Mouse (Mus musculus): ENCODE data around the gene 4930402H24Rik.

The 4930402H24Rik gene

DNA sequence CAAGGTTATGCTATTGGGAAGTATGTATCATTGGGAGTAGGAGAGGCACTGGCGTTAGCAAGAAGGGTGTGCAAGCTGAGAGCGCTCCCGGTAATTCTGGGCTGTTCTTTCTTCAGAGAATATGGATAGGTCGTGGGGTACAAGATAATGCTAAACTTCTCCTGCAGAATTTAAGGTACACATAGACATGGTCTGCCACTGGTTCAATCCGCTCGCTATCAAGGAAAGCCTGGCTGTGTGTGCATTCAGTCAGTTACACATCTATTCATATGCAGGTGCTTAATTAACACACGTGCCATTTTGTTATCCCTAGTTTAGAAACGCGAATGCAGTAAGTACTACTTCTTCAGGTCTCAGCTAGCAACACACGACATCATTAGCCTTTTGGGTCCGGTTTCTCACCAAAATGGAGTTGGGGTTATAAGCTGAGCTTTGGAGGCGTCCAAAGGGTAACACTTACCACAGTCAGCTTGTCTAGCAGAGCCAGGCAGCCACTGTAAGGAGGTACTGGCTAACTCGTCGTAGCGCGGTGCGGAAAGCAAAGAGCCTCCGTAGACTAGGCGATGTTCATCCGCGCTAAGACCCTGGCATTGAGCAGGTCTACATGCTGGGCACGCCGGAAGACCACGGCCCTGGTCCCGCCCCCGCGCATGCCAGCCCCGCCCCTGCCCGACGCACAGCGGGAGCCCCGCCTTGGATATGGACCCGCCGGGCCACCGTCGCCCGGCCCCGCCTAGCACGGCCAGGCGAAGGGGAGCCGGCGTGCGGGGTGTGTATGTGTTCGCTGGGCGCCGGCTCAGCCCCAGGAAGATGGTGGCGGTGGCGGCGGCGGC is at the start of gene 4930402H24Rik, which contains the start of gene Atrn:
Gene 4930402H24Rik (minus strand): TSS at position 656 of the 833 bp plus-strand sequence.
Gene Atrn (plus strand): TSS at position 745 of the 833 bp plus-strand sequence.
- DNase-seq: peak; percentile 95

DNA sequence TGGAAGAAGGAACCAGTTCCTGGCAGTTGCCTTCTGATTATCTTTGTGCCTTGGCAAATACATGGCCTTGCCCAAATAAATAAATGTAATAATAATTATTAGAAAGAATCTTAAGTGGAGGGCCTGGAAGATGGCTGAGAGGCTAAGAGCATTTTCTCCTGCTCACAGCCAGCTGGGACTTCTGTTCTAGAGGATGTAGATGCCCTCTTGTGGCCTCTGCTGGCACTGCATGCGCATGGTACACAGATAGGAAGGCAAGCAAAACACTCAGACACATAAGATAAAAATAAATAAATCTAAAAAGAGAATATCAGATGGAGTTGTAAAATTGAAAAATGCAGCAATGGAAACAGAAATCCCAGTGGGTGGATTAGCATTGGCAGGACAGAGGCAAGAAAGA is 44.3 kb upstream of the 4930402H24Rik start:
- DNase-seq: peak; percentile 91

DNA sequence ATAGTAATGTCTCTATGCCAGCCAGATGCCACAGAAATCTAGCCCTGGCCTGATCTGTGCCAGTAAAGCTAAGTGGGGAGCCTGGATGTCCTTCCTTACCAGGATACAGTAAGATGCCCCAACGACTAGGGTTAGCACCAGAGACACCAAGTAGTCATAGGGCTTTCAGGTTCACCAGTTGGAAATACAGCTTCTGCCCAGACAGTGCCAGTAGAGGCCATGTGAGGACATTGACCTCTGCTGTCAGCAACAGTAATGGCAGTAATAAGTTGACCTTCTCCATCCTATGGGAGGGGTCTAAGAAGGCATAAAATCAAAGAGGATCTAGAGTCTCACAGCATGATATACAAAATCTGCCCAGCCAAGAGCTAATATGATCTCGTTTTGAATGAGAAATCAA is 43.6 kb upstream of the 4930402H24Rik start:
- no peak for DNase-seq

DNA sequence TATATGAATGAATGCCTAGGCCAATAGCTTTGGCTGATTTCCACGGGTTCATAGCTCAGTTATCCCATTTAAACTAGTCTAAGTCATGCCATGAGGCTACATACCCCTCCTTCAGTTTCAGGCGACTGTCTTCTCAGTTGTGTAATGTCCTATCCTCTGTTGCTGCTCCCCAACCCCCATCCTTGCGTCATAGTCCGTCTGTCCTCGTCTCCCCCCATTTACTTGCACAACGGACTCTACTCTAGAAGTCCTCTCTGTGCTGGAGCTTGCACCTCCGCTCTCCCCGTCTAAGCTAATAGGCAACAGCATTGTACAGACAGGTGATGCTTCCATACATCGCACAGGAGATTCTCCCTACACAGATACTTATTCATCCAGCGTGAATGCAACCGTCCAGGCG is 26.7 kb upstream of the 4930402H24Rik start:
- DNase-seq: no peak

DNA sequence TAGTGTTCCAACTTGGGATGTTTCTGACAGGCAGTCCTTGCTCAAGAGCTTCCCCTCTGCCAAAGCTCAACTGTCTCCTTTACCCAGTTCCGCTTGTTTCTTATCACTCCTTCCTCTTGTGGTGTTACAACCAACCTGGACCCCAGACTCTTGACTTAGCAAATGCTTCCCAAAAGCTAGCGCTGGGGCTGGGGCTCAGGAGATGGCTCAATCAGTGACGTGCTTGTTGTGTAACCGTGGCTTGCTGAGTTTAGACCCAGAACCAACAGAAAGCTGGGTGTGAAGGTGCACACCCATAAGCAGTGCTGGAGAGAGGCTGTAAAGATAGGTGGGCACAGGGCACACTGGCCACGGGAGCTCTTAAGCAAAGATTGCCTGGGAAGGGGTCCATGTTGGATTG is 23.8 kb upstream of the 4930402H24Rik start:
- DNase-seq: no peak

DNA sequence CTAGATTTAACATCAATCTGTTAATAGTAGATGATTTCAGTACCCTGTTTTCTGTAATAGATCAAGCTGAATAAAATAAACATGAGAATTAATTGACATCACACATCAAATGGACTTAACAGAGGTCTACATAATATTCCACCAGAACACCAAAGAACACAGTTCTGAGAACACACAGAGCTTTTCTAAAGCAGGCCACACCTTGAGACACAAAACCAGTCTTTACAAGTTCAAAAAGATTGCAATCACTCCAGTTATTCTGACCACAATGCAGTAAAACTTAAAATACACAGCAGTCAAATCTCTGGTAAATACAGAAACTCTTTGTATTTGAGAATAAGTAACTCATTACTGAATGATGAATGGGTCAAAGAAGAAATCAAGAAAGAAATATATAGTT is 22.3 kb upstream of the 4930402H24Rik start:
- no peak for DNase-seq

DNA sequence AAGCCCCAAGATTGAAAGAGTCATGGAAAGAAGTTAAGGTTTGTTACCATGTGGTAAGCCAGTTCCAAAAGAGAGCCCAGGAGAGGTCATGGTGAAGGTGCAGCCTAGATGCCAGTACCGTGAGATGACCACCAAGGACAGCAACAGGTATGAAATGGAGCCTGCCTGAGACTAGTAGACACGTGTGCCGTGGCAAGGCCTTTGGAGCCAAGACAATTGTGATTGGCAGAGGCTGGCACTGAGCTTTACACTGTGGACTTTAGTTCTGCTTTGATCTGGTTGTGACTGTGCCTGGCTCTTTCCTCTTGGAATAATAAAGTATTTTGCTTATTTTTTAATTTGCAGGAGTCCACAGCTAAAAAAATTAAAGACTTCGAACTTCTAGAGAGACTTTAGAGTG is 21.8 kb upstream of the 4930402H24Rik start:
- no peak for DNase-seq

DNA sequence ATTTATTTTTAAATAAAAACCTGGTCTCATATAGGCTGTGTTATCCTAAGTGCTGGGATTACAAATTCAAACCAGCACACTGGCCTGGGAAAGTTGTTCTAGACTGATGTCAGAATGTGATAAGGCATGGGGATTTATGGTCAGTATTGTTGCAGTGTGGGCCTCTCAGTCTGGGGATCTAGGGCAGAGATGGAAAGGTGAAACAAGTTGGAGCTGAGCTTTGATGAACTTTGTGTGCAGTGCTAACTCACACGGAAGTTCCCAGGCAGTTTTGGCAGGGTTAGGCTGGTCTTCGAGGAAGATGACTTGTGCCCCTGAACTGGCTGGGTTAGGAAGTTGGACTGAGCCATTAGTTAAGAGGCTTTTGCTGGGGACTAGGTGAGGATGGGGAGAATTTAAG is 18.7 kb upstream of the 4930402H24Rik start:
- DNase-seq: no peak

DNA sequence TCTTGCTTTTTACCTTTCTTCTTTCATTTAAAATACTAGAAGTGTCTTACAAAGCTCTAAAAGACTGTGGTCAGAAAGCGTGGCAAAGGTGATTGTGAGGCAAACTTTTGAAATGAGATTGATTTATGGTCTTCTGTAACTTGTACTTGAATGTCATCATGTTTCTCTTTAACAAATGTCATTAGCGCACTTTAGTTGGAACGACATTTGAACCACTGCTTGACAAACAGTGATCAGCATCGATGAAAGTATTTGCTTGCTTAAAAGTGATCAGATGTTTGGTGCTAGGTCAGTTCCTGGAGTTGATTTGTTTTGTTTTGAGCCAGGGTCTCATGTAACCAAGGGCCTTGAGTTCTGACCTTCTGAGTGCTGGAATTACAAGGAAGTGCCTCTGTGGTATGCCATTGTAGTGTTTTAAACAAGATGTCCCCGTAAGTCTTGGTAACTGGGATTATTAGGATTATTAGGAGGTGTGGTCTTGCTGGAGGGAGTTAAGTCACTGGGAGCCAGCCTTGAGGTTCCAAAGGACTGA is 12.9 kb upstream of the 4930402H24Rik start:
- DNase-seq: no peak

DNA sequence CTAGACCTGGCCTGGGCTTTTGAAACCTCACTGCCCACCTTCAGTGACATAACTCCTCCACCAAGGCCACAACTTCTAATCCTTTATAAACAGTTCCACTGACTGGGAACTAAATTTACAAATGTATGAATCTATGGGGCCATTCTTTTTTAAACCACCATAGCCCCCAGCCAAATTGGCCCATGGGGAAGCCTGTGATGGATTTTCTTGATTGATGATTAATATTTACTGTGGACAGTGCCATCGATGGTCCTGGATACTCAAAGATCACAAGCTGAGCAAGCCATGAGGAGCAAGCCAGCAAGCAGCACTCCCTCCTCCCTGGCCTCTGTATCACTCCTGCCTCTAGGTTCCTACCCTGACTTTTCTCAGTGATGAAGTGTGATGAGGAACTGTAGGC is 11.5 kb upstream of the 4930402H24Rik start:
- no peak for DNase-seq

DNA sequence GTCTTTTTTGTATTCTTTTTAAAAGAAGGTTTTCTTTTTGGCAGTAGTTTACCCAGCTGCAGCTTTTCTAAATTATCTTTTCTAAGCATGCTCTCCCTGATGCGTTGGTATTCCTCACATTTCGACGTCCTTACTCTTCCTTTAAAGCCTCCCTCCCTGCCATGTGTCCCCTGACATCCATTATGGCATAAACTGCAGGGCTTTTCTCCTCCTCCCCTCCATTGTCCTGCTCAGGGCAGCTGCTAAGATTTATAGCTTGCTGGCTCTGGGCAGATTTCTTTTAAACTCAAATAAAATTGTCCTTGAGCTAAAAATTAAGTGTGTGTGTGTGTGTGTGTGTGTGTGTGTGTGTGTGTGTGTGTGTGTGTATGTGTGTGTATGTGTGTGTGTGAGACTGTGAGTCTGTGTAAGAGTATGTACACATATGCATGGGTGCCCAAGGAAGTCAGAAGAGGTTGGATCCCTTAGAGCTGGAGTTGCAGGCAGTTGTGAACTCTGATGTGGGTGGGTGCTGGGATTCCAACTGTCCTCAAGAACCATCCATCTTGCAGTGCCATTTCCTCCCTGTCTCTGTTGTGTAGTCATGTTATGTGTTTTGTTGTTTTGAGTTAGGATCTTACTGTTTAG is 10.4 kb upstream of the 4930402H24Rik start:
- no peak for DNase-seq

DNA sequence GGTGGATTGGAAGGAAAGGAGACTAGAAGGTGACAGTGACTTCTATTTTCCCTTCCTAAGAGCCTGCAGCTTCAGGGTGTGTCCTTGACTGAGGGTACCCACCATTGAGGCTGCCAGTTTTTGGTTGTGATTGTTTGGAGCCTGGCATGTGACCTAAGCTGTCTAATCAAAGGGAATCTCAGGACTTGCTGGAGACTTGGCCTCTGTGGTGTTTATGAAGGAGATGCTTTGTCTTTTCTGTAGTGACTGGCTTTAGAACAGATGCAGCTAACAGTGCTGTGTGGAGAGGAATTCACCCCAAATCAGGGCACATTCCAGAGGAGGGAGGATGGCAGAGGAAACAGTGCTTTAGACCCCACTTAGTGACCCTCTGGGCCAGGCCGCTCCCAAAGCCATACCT is 8.7 kb upstream of the 4930402H24Rik start:
- no peak for DNase-seq

DNA sequence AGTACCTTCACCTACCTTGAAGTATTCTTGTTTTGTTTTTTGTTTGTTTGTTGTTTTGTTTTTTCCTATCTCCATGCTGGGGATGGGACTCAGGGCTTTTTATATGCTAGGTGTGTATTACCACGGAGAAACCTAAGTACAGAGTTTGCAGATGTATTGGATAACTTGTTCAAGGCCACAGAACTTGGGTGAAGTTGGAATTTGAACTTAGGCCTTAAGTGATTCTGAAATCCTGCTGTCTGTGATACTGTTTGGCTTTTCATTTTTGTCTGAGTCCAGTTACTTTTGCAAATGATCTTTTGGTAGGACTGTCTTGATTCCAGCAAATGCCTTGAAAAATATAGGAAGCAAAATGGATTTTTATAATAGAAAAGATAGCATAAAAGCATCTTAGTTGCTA is 5.5 kb upstream of the 4930402H24Rik start:
- no peak for DNase-seq

DNA sequence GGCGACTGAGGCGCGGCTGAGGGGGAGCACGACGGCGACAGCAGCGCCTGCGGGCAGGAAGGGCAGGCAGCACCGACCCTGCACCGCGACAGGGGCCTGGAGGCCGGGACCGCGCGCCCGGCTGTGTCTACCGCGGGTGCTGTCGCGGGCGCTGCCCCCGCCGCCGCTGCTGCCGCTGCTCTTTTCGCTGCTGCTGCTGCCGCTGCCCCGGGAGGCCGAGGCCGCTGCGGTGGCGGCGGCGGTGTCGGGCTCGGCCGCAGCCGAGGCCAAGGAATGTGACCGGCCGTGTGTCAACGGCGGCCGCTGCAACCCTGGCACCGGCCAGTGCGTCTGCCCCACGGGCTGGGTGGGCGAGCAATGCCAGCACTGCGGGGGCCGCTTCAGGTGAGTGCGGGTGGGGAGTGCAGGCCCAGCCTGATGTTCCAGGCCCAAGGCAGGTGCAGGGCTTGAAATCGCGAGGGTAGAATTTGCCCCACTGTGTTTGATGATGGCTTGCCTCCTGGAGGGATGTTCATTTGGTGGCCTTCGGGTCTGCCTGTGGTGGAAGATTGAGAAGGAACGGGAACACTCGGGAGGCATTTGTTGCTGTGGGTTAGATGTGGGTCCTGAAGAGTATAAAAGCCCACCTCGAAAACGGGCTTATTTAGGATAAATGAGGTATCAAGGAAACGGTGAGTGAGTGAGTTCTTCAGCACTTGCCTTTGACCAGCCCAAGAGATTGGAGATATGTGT is 544 bp upstream of the 4930402H24Rik start:
- no peak for DNase-seq

DNA sequence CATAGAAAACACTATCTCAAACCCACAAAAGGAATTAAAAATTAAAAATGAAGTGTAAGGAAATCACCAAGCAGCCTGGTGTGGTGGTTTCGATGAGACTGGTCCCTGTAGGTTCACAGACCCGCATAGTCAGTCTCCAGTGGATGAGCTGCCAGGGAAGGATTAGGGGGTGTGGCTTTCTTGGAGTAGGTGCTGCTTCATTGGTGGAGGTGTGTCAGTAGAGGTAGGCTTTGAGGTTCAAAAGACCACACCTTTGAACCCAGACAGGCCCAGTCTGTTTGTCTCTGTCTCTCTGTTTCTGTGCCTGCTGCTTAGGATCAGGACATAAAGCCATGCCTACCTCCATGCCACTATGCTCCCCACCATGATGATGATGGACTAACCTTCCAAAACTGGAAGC is 7.4 kb downstream of the 4930402H24Rik start:
- no peak for DNase-seq

DNA sequence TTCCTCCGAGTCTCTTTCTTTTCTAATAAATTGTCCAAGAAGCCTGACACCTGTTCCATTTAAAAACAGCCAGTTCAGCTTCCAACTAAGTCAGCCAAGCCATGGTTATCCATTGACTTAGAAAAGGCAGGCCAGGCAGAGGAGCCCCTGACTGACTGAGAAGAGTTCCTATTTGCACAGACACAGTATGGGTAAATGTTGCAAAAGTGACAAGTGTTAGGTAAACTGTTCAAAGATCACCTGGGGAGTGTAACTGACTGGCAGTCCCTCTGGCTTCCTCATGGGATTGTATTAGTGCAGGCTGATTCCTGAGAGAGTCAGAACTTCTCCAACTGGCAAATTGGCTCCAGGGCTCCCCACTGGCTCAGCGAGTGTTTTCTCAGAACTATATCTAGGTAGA is 8.3 kb downstream of the 4930402H24Rik start:
- no peak for DNase-seq

DNA sequence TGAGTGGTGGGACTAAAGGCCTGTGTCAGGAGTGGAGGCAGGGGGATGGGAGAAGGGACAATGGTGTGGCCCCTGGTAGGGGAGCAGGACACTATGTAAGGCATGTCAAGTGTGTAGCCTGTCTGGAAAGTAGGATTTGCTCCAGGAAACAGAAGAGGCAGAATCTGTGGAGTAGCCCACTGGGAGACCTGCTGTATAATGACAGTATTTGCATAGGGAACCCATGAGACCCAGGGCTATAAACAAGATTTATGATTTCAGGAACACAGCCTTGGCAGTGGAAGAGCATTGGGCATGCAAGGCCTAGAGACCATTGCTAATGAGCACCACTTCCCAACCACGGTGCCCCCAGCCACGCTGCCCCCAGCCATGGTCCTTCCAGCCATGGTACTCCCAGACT is 9.3 kb downstream of the 4930402H24Rik start:
- DNase-seq: no peak

DNA sequence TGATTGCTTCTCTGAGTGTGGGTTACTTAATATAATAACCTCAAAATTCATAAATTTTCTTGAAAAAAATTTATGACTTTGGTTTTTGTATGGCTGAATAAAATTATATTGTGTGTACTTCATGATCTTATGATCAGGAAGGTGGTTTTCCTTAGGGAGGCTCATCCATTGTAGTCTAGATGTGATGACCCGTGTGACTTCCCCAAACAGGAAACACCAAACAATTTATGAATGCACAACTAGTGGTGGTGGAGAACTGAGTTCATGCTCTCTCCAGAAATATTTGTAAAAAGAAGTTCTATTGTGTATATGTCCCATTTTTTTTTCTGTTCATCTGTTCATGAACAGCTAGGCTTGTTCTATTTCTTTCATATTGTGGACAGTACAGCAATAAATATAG is 18.8 kb downstream of the 4930402H24Rik start:
- DNase-seq: no peak

DNA sequence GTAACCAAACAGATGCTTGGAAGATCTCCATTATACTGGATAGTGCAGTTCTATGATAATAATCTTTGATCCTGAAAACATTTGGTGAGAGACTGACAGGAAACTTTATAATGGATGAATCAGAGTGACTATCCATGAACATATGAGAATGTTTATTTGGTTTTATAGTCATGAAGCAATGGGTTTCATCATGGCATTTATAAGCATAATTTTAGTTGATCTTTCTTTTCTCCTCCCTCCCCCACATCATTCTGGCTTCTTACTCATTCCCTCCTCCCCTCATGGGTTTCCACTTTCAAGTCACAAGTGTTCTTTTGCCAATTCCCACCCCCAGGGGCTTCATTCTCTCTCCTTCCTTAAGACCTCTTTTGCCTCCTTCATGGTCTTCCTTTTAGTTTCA is 19.2 kb downstream of the 4930402H24Rik start:
- no peak for DNase-seq

DNA sequence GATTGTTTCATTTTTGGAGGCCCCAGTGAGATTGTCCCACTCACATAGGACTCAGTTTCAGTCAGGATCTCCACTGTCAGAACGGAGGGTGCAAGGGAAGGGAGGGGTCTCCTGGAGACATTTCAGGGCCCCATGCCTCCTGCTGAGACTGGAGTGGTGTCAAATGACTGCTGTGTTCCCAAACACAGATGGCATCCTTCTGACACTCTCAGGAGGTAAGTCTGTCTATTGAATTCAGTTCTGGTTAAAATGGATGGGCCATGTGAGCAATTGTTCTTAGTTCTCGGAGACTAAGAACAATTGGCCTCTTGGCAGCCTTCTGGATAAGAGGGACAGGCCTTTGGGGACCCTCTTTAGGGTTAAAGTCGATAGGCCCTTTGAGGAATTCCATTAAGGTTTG is 28.8 kb downstream of the 4930402H24Rik start:
- DNase-seq: no peak

DNA sequence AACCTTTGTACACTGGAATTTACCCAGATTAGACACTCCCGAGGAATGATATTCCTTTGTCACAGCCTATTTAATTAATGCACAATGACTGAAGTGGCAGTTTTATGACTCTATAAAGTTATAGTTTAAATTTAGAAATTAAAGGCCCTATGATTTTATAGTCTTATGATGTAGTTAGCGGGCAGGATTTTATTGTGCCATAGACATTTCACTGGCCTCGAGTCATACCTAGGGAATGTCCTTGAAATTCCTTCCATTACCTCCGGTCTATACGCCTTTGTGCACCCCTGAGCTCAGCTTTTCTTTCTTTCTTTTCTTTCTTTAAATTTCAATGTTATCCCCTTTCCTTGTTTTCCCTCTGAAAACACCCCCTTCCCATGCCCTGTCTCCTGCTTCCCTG is 35.3 kb downstream of the 4930402H24Rik start:
- DNase-seq: no peak

DNA sequence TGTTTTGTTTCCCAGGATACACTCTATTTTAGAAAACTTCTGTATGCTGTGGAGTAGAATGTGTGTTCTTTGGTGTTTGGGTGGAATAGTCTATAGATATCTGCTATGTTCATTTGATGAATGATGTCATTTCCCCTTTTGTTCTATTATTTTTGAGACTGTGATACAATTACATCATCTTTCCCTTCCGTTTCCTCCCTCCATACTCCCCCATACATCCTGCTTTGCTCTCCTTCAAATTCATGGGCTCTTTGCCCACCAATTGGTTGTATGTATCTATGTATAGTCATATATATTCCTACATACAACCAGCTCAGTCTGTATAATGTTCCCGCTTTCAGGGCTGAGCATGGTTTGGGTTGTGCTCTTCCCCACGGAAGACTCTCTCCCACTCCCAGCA is 44.1 kb downstream of the 4930402H24Rik start:
- DNase-seq: no peak

DNA sequence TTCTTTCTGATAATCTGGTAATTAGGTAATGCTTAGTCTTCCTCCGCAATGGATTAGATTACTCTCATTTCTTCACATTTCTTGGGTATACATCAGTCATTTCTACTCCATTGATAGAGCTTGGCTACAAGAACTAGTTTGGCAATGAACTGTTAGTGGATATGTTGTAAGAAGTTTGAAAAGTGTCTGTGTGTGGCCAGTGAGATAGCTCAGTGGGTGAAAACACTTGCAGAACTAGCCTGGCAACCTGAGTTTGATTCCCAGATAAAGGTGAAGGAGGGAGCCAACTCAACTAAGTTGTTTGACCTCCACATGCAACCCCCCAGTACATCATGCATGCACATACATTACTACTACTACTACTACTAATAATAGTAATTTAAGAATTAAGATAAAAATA is 53.2 kb downstream of the 4930402H24Rik start:
- no peak for DNase-seq
